Mouse (Mus musculus) frontal cortex, postnatal 36 days (tissue): ENCODE measurements around the gene Acot3.

Experiments used
- DNase-seq, 2 experiments: peaks; one replicate each; pipeline ENCODE4 v3.0.0; 2022; ENCODE audit warnings: low spot score in 2 of 2

Gene Acot3

DNA sequence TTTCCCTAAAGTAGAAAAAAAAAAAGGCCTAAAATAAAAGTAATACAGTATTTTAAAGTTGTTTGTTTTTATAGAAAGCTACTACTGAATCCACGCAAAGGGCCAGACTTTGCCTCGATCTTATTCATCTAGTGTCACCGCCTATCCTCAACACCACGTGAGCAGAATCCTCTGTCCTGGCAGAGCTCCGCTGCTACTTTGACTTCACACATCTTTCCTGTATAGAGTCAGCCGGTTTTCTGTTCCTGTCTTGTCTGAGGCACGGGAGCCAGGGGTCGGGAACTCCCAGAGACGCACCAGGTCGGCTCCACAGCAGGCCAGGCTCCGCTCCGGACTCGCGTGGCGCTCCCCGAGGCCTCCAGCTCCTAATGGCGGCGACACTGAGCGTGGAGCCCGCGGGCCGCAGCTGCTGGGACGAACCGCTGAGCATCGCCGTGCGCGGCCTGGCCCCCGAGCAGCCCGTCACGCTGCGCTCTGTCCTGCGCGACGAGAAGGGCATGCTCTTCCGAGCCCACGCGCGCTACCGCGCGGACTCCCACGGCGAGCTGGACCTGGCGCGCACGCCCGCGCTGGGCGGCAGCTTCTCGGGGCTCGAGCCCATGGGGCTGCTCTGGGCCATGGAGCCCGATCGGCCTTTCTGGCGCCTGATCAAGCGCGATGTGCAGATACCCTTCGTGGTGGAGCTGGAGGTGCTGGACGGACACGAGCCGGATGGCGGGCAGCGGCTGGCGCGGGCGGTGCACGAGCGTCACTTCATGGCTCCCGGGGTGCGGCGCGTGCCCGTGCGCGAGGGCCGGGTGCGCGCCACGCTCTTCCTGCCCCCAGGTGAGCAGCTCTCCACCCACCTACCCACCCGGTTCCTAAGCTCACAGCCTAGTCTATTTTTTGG is 48.9 kb downstream of the Acot3 start, which contains the start of gene Acot6:
Acot6 (plus strand) TSS at position 51 of the 889 bp plus-strand sequence.
- peak; percentile 40 to 46 for DNase-seq

GRCm38 (mm10) chr12:84101493-84101845 is 49.5 kb downstream of the Acot3 start:
- no peak for DNase-seq

- no peak for DNase-seq
Measured at GRCm38 (mm10) chr12:84107012-84107411, 55.1 kb downstream of the Acot3 start.

DNA sequence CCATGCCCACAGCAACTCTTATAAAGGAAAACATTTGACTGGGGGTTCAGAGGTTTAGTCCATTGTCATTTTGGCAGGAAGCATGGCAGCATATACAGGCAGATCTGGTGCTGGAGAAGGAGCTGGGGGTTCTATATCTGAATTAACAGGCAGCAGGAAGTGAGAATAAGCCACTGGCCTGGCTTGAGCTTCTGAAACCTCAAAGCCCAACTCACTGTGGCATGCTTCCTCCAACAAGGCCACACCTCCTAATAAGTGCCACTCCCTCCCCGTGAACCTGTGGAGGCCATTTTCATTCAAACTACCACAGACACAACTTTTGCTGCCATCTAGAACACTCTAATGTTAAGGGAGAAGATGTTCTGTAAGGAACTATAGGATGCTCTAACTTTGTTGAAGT is 55.7 kb downstream of the Acot3 start:
- no peak for DNase-seq

DNA sequence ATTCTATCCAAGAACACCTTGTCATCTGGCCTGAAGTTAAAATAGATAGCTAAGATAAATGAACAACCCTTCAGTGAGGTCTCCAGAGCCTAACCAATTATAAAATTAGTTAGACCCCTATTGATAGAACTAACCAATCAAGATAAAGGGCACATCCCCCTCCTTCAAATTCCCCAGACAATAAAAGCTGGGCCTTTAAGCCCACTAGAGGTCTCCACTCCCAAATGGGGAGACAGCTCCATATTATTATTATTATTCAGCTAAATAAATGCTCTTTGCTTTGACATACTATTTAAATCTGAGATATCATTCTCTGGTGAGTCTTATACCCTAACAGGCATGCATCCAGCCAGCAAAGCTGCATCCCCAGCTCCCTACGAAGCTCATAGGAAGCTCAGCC is 58.0 kb downstream of the Acot3 start:
- no peak for DNase-seq
